Mouse (Mus musculus) activated CD4-positive, CD25-positive, alpha-beta regulatory T cell, adult 4 months (primary cell): Measurements from ENCODE around the gene 1700113H08Rik. TPM values are rescaled to one million over a fixed set of nuclear protein-coding genes. Genes with fewer than 3 reads are reported as not detected.

Experiments used
- ATAC-seq: one replicate; pipeline ENCODE4 v1.8.0; 2017
- polyA plus RNA-seq, 2 experiments: library from polyadenylated mRNA; unstranded; fragments of 100-300 nt; shearing (Covaris generic); gene quantifications; one replicate each; pipeline ENCODE4 v1.2.1; 2017

The 1700113H08Rik gene
- not detected for polyA plus RNA-seq

- ATAC-seq, result no peak
These were observed at the start of gene 1700113H08Rik for GRCm38 (mm10) chr10:87057500-87058250. TSS of gene 1700113H08Rik (plus strand) at chr10:87058045.

DNA sequence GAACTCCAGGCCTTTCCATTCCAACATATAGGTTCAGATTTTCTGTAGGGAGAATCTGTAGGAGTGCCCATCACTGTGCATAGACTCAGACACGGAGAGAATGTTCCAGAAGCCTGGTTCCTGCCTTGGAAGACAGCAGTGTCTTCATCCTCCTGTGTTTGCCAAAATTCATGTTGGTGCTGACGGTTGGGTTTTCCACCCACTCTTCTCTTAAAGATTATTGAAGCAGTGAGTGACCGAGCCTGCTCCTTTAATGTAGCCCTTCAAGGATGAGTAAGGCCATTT is 49.7 kb upstream of the 1700113H08Rik start:
- no peak for ATAC-seq

- ATAC-seq, result no peak
These were observed 45.8 kb upstream of the 1700113H08Rik start for GRCm38 (mm10) chr10:87012087-87012486.

GRCm38 (mm10) chr10:87014391-87014965 is 43.4 kb upstream of the 1700113H08Rik start:
- no peak for ATAC-seq

DNA sequence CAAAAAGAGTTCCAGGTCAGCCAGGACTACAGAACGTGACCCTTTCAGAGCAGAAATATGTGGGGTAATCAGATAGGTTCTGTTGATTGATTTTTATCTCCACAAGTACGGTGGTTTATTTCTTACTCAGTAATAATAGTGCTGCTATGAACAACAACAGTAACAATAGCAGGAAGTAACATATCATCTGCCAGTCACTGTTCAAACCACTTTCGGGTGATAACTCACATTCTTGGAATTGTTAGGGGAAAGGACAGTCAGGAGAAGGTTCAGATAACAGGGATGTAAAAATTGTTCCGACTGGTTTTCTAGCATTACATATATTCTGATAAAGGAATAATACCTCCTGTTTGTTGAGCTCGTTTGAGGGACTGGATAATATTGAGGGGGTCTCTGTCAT is 42.4 kb upstream of the 1700113H08Rik start:
- ATAC-seq, result no peak

GRCm38 (mm10) chr10:87016151-87016692 is 41.6 kb upstream of the 1700113H08Rik start:
- ATAC-seq, result no peak

DNA sequence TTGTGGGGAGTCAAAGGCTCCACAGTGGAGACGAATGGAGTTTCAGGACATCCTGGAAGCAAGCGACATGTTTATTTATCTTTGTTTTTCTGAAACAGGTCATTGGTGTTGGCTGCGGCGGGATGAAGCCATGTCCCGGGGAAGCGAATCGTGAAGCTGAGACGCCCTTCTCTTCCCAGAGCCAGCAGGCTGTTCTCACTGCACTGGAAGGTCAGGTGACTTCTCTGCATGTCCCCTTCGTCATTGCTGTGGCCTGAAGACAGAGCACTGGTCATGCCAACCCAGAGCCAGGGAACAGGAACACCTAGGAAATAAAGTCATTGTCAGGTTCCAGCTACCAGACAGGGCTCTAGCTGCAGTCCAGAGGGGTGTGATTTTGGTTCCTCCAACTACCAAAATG is 39.0 kb upstream of the 1700113H08Rik start:
- no peak for ATAC-seq

DNA sequence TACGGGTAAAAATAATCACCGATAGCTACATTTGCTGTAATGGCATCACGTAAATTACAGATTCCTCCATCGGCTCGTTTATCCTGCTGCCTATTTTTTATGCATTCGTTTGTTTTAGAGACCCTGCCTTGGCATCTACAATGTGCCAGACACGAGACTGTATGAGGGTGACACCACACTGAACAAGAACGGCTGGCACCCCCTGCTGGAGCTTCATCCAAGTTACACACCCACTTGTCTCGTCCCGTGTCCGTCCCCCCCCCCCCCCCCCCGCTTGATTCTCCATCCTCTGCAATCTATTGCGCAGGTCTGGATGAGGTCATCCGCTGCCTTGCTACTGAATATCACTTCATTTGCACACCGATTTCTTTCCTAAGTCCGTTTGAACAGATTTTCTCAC is 37.1 kb upstream of the 1700113H08Rik start:
- ATAC-seq, result no peak

- peak; percentile 94 for ATAC-seq
These were observed 33.0 kb upstream of the 1700113H08Rik start for GRCm38 (mm10) chr10:87024884-87025283.

GRCm38 (mm10) chr10:87032768-87033167 is 25.1 kb upstream of the 1700113H08Rik start:
- ATAC-seq, result no peak

- no peak for ATAC-seq
These were observed 22.0 kb upstream of the 1700113H08Rik start for GRCm38 (mm10) chr10:87035866-87036265.

DNA sequence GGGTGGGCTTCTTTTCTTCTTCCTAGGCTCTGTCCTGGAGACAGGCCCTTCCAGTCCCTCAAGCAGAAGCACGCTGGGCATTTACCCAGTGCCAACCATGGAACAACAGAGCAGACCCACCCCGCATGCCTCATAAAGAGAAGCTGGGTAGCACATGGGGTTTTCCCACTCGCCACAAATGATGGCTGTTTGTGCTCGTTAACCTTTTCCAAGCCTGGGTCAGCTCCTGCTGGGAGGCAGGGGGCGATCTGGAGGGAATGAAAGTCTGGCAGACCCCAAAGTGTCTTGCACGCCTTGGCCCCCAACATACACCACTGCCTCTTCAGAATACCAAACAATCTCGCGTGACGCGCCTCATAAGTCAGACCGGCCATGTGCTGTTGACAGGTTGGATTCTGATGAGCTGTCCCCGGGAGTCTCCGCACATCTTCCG is 21.6 kb upstream of the 1700113H08Rik start:
- ATAC-seq, result no peak

GRCm38 (mm10) chr10:87037062-87037461 is 20.8 kb upstream of the 1700113H08Rik start:
- no peak for ATAC-seq

- no peak for ATAC-seq
These were observed 18.5 kb upstream of the 1700113H08Rik start for GRCm38 (mm10) chr10:87039340-87039739.

DNA sequence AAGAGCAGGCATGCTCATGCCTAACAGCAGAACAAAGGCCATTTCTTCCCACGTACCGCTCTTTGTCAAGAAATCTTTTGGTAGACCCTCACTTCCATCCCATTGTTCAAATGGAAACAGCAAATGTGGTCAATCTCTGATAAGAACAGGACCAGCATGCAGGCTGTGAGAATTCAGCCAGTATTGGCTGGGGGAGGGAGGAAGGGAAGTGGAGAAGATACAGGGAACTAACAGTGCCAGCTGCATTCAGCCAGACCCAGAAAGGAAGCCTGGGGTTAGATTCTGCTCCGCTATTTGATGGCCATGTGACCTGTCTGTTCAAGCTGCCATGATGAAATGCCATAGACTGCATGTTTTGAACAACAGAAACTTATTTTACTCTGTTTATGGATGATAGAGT is 18.0 kb upstream of the 1700113H08Rik start:
- ATAC-seq, result no peak

- no peak for ATAC-seq
These were observed 16.6 kb upstream of the 1700113H08Rik start for GRCm38 (mm10) chr10:87041265-87041664.

DNA sequence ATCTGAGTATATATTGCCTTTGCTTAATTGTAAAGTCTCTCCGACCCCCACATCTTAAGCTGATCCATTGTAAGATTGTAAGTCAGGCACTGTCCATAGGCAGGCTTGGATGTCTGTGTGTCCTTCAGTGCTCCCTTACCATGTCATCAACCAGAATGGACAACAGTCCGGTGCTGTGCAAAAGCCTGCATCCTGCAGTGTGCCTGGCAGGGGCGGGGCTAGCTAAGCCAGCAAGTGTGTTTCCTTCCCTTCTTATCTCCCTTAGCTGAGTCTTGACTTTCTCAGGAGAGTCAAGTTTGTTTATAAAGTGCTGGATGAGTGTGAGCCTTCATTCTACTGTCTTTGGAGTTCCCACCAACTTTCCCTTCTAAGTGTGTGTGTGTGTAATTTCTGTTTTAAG is 12.6 kb upstream of the 1700113H08Rik start:
- ATAC-seq, result no peak

DNA sequence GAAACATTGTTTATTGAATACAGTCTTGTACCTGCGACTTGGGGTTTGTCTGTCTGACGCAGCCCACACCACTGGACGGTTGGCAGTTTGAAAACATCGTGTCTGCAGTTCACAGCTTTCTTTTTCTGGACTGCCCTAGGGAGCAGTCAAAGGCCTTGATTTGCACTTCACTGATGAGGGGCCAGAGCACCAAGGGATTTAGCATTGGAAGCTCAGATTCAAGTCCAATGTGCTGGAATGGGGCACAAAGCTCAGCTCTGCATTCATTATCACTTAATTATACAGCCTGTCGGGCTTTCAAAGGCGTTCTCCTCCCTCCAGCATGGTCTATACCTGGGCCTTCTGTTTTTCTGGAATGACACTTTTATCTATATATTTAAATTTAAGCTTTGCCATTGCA is 11.4 kb upstream of the 1700113H08Rik start:
- ATAC-seq, result no peak

DNA sequence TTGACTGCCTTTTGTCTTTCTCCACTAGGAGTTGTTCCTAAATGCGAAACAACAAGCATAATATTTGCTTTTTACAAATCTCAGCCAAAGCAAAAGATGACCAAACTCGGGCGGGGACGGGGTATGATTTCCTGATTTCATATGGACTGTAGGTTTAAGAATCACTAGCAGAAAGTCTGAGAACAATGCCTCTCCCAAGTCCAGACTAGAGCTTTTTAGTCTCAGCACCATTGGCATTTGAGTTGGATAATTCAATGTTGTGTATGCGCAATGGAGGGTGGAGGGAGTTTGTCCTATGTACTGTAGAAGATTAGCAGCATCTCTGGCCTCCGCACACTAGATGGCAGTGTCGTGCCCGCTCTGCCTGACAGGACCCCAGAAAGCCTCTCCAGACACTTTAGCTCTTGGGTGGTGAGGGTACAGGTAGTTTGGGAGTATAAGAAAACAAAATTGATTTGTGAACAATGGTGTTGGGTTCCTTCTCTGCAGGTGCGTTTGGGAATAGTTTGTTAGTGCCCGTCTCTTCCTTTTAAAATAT is 10.8 kb upstream of the 1700113H08Rik start:
- no peak for ATAC-seq

GRCm38 (mm10) chr10:87049179-87049578 is 8.7 kb upstream of the 1700113H08Rik start:
- ATAC-seq, result no peak

DNA sequence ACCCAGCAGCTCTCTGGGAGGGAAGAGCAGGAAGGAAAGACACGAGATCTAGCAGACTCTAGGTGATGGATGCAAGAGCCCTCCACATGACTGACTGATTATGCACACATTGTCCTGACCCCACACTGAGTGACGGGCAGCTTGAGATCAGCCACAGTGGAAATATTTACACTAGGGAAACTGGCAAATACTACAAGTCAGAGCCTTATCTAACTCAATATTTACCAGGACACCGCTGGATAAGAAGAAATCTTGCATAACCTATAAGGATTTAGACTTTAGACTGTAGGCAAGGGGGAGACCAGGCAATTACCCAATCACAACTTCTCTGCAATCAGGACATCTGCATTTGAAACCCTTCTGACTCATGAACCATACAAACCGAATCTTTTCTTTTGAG is 6.1 kb upstream of the 1700113H08Rik start:
- ATAC-seq, result no peak

DNA sequence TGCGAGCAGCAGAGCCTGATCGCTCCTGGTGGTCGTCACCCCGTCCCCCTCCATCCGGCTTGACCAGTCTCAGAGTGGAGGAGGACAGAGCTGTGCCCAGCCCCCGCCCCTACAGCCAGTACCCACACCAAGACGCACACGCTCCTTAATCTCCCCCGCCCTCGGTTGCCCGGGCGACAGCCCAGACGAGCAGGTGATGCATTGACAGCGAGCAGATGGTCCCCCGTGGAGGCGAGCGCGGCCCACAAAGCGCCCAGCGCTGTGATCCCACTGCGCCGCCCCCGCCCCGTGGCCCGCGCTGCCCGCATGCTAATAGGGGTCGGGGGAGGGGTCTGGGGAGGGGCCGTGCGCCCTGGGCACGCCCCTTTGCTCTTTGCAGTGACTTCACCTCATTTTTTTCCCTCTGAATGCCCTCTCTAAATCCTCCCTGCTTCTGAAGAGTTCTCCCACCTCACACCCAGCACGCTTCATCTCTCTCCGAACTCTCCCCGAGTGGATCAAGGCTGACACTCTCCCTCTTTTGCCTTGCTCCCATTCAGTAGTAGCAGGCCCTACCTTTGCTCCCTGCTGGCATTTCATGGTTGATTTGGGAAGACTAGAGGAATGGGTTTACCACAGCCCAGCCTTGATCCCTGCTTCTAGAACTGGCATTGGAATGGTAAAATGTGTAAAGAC is 543 bp downstream of the 1700113H08Rik start:
- ATAC-seq, result no peak

DNA sequence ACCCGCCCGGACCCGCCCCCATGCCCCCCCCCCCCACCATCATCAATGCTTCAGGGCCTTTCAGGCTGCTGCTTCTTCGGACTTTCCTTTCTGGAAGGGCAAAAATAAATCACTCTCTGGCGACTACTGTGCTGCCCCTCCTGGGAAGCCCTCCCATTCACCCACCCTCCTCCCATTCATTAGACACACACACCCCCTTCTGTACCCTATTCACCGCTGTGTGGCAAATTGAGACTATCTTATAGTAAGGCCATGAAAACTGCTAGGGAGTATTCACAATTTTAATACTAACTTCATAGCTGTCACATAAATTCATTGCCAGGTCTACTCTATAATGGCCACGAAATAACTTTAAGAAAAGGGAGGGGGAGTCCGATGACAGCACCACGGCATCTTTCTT is 1.1 kb downstream of the 1700113H08Rik start:
- ATAC-seq, result no peak

DNA sequence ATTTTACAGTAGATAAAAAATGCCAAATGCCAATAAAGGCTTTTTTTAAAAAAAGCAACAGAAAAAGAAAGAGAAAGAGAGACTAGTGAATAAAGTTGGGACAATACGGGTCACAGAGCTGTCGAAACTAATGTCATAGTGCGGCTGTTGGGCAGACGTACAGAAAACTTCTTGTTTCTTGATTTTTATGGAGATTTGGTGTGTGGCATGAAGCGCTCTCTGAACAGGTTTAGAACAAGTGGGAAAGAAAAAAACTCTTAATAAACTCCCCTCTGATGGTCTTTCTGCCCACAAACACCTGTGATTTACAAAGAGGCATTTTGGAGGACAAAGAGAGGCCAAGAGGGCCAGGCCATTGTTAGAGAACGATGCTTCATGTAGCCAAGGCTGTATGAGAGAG is 1.6 kb downstream of the 1700113H08Rik start:
- ATAC-seq, result no peak
